Mouse (Mus musculus) adrenal gland (tissue): ENCODE measurements at regions not wholly inside any gene's neighbourhood (a gene's known extent, or its start where the extent isn't known, plus 50 kb on each side); places are given as distances from the start of the nearest gene placed in this dataset.

Experiments used
- intact Hi-C: fragments of 180-260 bp; cut with DNase I; formaldehyde crosslinking; loops from one replicate; pipeline ENCODE4 v1.15.1; 2025

GRCm38 (mm10) chr5:119137821-119138221, 532.6 kb upstream of the Tbx3 start:
- intact Hi-C loops = no loop called here

GRCm38 (mm10) chr5:119138293-119138692, 532.2 kb upstream of the Tbx3 start:
- intact Hi-C loops = no loop called here

GRCm38 (mm10) chr5:119139336-119139735, 531.1 kb upstream of the Tbx3 start:
- intact Hi-C loops = no loop called here

- intact Hi-C loops = no loop called here
Observed at GRCm38 (mm10) chr5:119139816-119140215, 530.7 kb upstream of the Tbx3 start.

- intact Hi-C loops = no loop called here
Observed at GRCm38 (mm10) chr5:119143411-119143810, 527.1 kb upstream of the Tbx3 start.

- intact Hi-C loops = no loop called here
Observed at GRCm38 (mm10) chr5:119149389-119150185, 520.9 kb upstream of the Tbx3 start.

- intact Hi-C loops = no loop called here
Observed at GRCm38 (mm10) chr5:119153086-119153485, 517.4 kb upstream of the Tbx3 start.

- intact Hi-C loops = no loop called here
Observed at GRCm38 (mm10) chr5:119156638-119157037, 513.8 kb upstream of the Tbx3 start.

- intact Hi-C loops = no loop called here
Observed at GRCm38 (mm10) chr5:119158171-119158570, 512.3 kb upstream of the Tbx3 start.

- intact Hi-C loops = no loop called here
Observed at GRCm38 (mm10) chr5:119162132-119162675, 508.3 kb upstream of the Tbx3 start.

- intact Hi-C loops = no loop called here
Observed at GRCm38 (mm10) chr5:119167718-119168117, 502.8 kb upstream of the Tbx3 start.

GRCm38 (mm10) chr5:119169274-119169673, 501.2 kb upstream of the Tbx3 start:
- intact Hi-C loops = no loop called here

- intact Hi-C loops = no loop called here
Observed at GRCm38 (mm10) chr5:119171626-119172025, 498.8 kb upstream of the Tbx3 start.

GRCm38 (mm10) chr5:119178805-119179204, 491.7 kb upstream of the Tbx3 start:
- intact Hi-C loops = no loop called here

GRCm38 (mm10) chr5:119183545-119184047, 486.9 kb upstream of the Tbx3 start:
- intact Hi-C loops = no loop called here

GRCm38 (mm10) chr5:119186611-119187010, 483.9 kb upstream of the Tbx3 start:
- intact Hi-C loops = no loop called here

GRCm38 (mm10) chr5:119188476-119188875, 482.0 kb upstream of the Tbx3 start:
- intact Hi-C loops = no loop called here

GRCm38 (mm10) chr5:119193699-119194681, 476.5 kb upstream of the Tbx3 start:
- intact Hi-C loops = no loop called here

- intact Hi-C loops = no loop called here
Observed at GRCm38 (mm10) chr5:119199906-119200305, 470.6 kb upstream of the Tbx3 start.

GRCm38 (mm10) chr5:119201251-119201650, 469.2 kb upstream of the Tbx3 start:
- intact Hi-C loops = no loop called here

- intact Hi-C loops = no loop called here
Observed at GRCm38 (mm10) chr5:119204736-119205135, 465.7 kb upstream of the Tbx3 start.

- intact Hi-C loops = no loop called here
Observed at GRCm38 (mm10) chr5:119208077-119208476, 462.4 kb upstream of the Tbx3 start.
